Mouse (Mus musculus) kidney, embryonic 14.5 days (tissue): ENCODE results near the gene Camsap2. TPM values are rescaled to one million over a fixed set of nuclear protein-coding genes. Genes with fewer than 3 reads are reported as not detected.

Experiments
- ATAC-seq: fragments of 200-750 bp; cut with Nextera tagmentation; 2 replicates; pipeline ENCODE4 v1.8.0; 2017; ENCODE audit warnings: moderate number of reproducible peaks, mild to moderate bottlenecking, moderate TSS enrichment, moderate library complexity; ENCODE audit not compliant: low FRiP score, low TSS enrichment
- H3K27ac ChIP-seq: fragments of 300-500 bp; sonication (generic); 2 replicates; pipeline ENCODE4 v1.5.1; 2014; ENCODE audit warnings: low read depth, mild to moderate bottlenecking, low read length, moderate library complexity, mixed read lengths
- H3K27me3 ChIP-seq: fragments of 300-500 bp; sonication (generic); 2 replicates; pipeline ENCODE4 v1.6.1; 2014; ENCODE audit warnings: mild to moderate bottlenecking, low read length; ENCODE audit not compliant: control insufficient read depth, insufficient read depth
- H3K36me3 ChIP-seq: fragments of 300-500 bp; sonication (generic); 2 replicates; pipeline ENCODE4 v1.6.1; 2014; ENCODE audit warnings: low read length, mixed read lengths; ENCODE audit not compliant: control insufficient read depth, insufficient read depth
- H3K4me1 ChIP-seq: fragments of 300-500 bp; sonication (generic); 2 replicates; pipeline ENCODE4 v1.6.1; 2014; ENCODE audit warnings: low read length, mixed read lengths; ENCODE audit not compliant: control insufficient read depth, insufficient read depth
- H3K4me2 ChIP-seq: fragments of 300-500 bp; sonication (generic); replicated peaks from 2 replicates; pipeline ENCODE4 v1.6.1; 2014; ENCODE audit warnings: low read depth, mild to moderate bottlenecking, low read length
- H3K4me3 ChIP-seq: fragments of 300-500 bp; sonication (generic); 2 replicates; pipeline ENCODE4 v1.5.1; 2014; ENCODE audit warnings: mild to moderate bottlenecking, low read length
- H3K9ac ChIP-seq: fragments of 300-500 bp; sonication (generic); 2 replicates; pipeline ENCODE4 v1.6.1; 2014; ENCODE audit warnings: low read depth, mild to moderate bottlenecking, low read length, moderate library complexity
- H3K9me3 ChIP-seq: fragments of 300-500 bp; sonication (generic); 2 replicates; pipeline ENCODE4 v1.6.1; 2016; ENCODE audit warnings: low read length; ENCODE audit not compliant: control insufficient read depth
- WGBS: fragments of 180-500 bp; shearing (Covaris S2); extraction: QIAGEN DNeasy Blood & Tissue Kit; methylation state at CpG from one replicate; pipeline ENCODE4 v1.1.7; 2014; 5-methylcytosine and 5-hydroxymethylcytosine counted together
- polyA plus RNA-seq: library from polyadenylated mRNA; unstranded; fragments of >200 nt; fragmentation: Nextera tagmentation; extraction: Ambion mirVana; gene quantifications from 2 replicates; pipeline ENCODE4 v1.2.1, GENCODE M21; 2014

The Camsap2 gene
- polyA plus RNA-seq, 1 experiment from 2014 or later, result 19.1 TPM

- H3K27me3 ChIP-seq, result no peaks in the 10 kb centered on the region
- no peak overlapping the region for H3K4me3 ChIP-seq
- no peaks in the 10 kb centered on the region for H3K4me1 ChIP-seq
- H3K27ac ChIP-seq, result no peak overlapping the region
- no peak for ATAC-seq
- H3K36me3 ChIP-seq, result peaks cover 9% of the 10 kb centered on the region; the same call in 1 of the 2 replicates
- no peak overlapping the region for H3K9ac ChIP-seq
- H3K9me3 ChIP-seq, result no peaks in the 10 kb centered on the region
- WGBS, result 87% methylated on average over 3 of the region's 3 CpGs
- no peak overlapping the region for H3K4me2 ChIP-seq
These were observed 39.5 kb downstream of the Camsap2 start for GRCm38 (mm10) chr1:136306424-136306823.

- no peak for ATAC-seq
- Histone ChIP-seq H3K4me2 (no peak overlapping the region), H3K4me3 (no peak overlapping the region), H3K9ac (no peak overlapping the region), H3K27me3 (no peaks in the 10 kb centered on the region), H3K27ac (no peak overlapping the region), H3K9me3 (no peaks in the 10 kb centered on the region), H3K36me3 (no peaks in the 10 kb centered on the region; the same call in 1 of the 2 replicates), H3K4me1 (no peaks in the 10 kb centered on the region)
These were observed 51.9 kb downstream of the Camsap2 start for GRCm38 (mm10) chr1:136293961-136294360.

- 89% methylated on average over 1 of the region's 1 CpGs for WGBS
- Histone ChIP-seq H3K36me3 (peaks cover 11% of the 10 kb centered on the region; the same call in 1 of the 2 replicates), H3K4me1 (no peaks in the 10 kb centered on the region), H3K27me3 (no peaks in the 10 kb centered on the region), H3K4me3 (no peak overlapping the region), H3K4me2 (no peak overlapping the region), H3K9me3 (no peaks in the 10 kb centered on the region), H3K9ac (no peak overlapping the region), H3K27ac (no peak overlapping the region)
- no peak for ATAC-seq
These were observed 56.1 kb downstream of the Camsap2 start for GRCm38 (mm10) chr1:136289803-136290202.

- 94% methylated on average over 8 of the region's 8 CpGs for WGBS
These were observed 68.5 kb downstream of the Camsap2 start for GRCm38 (mm10) chr1:136277366-136277765.

GRCm38 (mm10) chr1:136268224-136268623 lies 77.7 kb downstream of the Camsap2 start:
- H3K4me2 ChIP-seq, result no peak overlapping the region
- no peaks in the 10 kb centered on the region for H3K27me3 ChIP-seq
- no peaks in the 10 kb centered on the region for H3K9me3 ChIP-seq
- H3K4me1 ChIP-seq, result no peaks in the 10 kb centered on the region
- no peak for ATAC-seq
- WGBS, result 88% methylated on average over 7 of the region's 7 CpGs
- no peak overlapping the region for H3K9ac ChIP-seq
- no peak overlapping the region for H3K4me3 ChIP-seq
- H3K36me3 ChIP-seq, result peaks cover 28% of the 10 kb centered on the region
- H3K27ac ChIP-seq, result no peak overlapping the region

More at GRCm38 (mm10) chr1:136277366-136277765, 68.5 kb downstream of the Camsap2 start:
- H3K4me2 ChIP-seq, result no peak overlapping the region
- H3K4me3 ChIP-seq, result no peak overlapping the region
- no peaks in the 10 kb centered on the region for H3K27me3 ChIP-seq
- peaks cover 93% of the 10 kb centered on the region for H3K36me3 ChIP-seq
- no peaks in the 10 kb centered on the region for H3K9me3 ChIP-seq
- H3K27ac ChIP-seq, result no peak overlapping the region
- H3K4me1 ChIP-seq, result no peaks in the 10 kb centered on the region
- no peak for ATAC-seq
- H3K9ac ChIP-seq, result no peak overlapping the region

- H3K27ac ChIP-seq, result no peak overlapping the region
- H3K4me1 ChIP-seq, result no peaks in the 10 kb centered on the region
- 48% methylated on average over 6 of the region's 6 CpGs for WGBS
- H3K27me3 ChIP-seq, result peaks cover 11% of the 10 kb centered on the region
- no peak for ATAC-seq
- H3K4me2 ChIP-seq, result no peak overlapping the region
- H3K9ac ChIP-seq, result no peak overlapping the region
- no peaks in the 10 kb centered on the region for H3K9me3 ChIP-seq
- H3K4me3 ChIP-seq, result no peak overlapping the region
- peaks cover 8% of the 10 kb centered on the region; the same call in 1 of the 2 replicates for H3K36me3 ChIP-seq
These were observed 79.8 kb downstream of the Camsap2 start for GRCm38 (mm10) chr1:136266127-136266526.

GRCm38 (mm10) chr1:136263355-136263754 lies 82.5 kb downstream of the Camsap2 start:
- WGBS, result 82% methylated on average over 5 of the region's 5 CpGs
- Histone ChIP-seq H3K4me3 (no peak overlapping the region), H3K4me2 (no peak overlapping the region), H3K4me1 (peaks cover 13% of the 10 kb centered on the region), H3K9ac (no peak overlapping the region), H3K9me3 (no peaks in the 10 kb centered on the region), H3K36me3 (no peaks in the 10 kb centered on the region; the same call in 1 of the 2 replicates), H3K27me3 (peaks cover 39% of the 10 kb centered on the region), H3K27ac (no peak overlapping the region)
- ATAC-seq, result no peak

GRCm38 (mm10) chr1:136260635-136261238 lies 85.2 kb downstream of the Camsap2 start, which contains the start of gene Gpr25:
Gene Gpr25, minus strand, starts transcription at chr1:136260873.
- peak within 1 kb of the TSS; percentile 54 for H3K4me3 ChIP-seq
- peak within 1 kb of the TSS; percentile 48; the same call in 1 of the 2 replicates for H3K9ac ChIP-seq
- H3K9me3 ChIP-seq, result no peaks in the 10 kb centered on the region
- peak within 1 kb of the TSS; percentile 99 for H3K4me2 ChIP-seq
- H3K27me3 ChIP-seq, result peaks cover 58% of the 10 kb centered on the region
- no peaks in the 10 kb centered on the region for H3K36me3 ChIP-seq
- peak; percentile 51 for ATAC-seq
- WGBS, result 5% methylated on average over 27 of the region's 28 CpGs
- H3K27ac ChIP-seq, result no peak within 1 kb of the TSS
- H3K4me1 ChIP-seq, result peaks cover 13% of the 10 kb centered on the region

- no peak overlapping the region for H3K27ac ChIP-seq
- peaks cover 13% of the 10 kb centered on the region for H3K4me1 ChIP-seq
- H3K9me3 ChIP-seq, result no peaks in the 10 kb centered on the region
- WGBS, result under 1% methylated on average over 73 of the region's 95 CpGs
- ATAC-seq, result peak; percentile 79
- H3K36me3 ChIP-seq, result no peaks in the 10 kb centered on the region
- peak overlapping the region; percentile 54 for H3K4me3 ChIP-seq
- H3K9ac ChIP-seq, result peak overlapping the region; percentile 48; the same call in 1 of the 2 replicates
- H3K4me2 ChIP-seq, result peak overlapping the region; percentile 99
- H3K27me3 ChIP-seq, result peaks cover 58% of the 10 kb centered on the region
These were observed 85.8 kb downstream of the Camsap2 start for GRCm38 (mm10) chr1:136259893-136260634.
